In genomic region chr9:47765323-47765722, GRCm38 (mm10) we compare ENCODE assay signal across 13 mouse cellular contexts.
"Had no signal": no experiment of that assay in that cellular context is flagged by ENCODE, and none has a peak within 500 bp of the region (broad histone marks: within the 10 kb centered on the region; RNA-seq: fewer than 3 reads in every experiment).

No protein-coding gene starts in this region.

- ATAC-seq: midbrain, embryonic 13.5 days had no signal

- H3K4me3 ChIP-seq: kidney, embryonic 15.5 days; left cerebral cortex, adult 2 months; liver, embryonic 13.5 days; megakaryocyte, embryonic 14.5 days; midbrain, embryonic 10.5 days; midbrain, embryonic 13.5 days had no signal

- H3K9ac ChIP-seq: kidney, embryonic 15.5 days; liver, embryonic 13.5 days; midbrain, embryonic 13.5 days had no signal

- DNase-seq: kidney, adult 11 months; kidney, adult 8-10 months; kidney, postnatal 10 days; kidney, postnatal 36 days; layer of hippocampus, postnatal 36 days; liver, embryonic 13.5 days; thymus, adult 18-20 months; thymus, postnatal 36 days had no signal

- H3K9me3 ChIP-seq: kidney, embryonic 15.5 days; liver, embryonic 13.5 days; megakaryocyte, embryonic 14.5 days; midbrain, embryonic 10.5 days; midbrain, embryonic 13.5 days had no signal

- H3K27me3 ChIP-seq: kidney, embryonic 15.5 days; liver, embryonic 13.5 days; megakaryocyte, embryonic 14.5 days; midbrain, embryonic 13.5 days had no signal

- H3K4me1 ChIP-seq: liver, embryonic 13.5 days; megakaryocyte, embryonic 14.5 days had no signal

- H3K27ac ChIP-seq: kidney, embryonic 15.5 days; left cerebral cortex, adult 2 months; liver, embryonic 13.5 days; midbrain, embryonic 10.5 days had no signal

- H3K36me3 ChIP-seq: kidney, embryonic 15.5 days; liver, embryonic 13.5 days; midbrain, embryonic 10.5 days; midbrain, embryonic 13.5 days had no signal

- H3K4me2 ChIP-seq: kidney, embryonic 15.5 days; liver, embryonic 13.5 days; midbrain, embryonic 13.5 days had no signal
